Mouse (Mus musculus) gastrocnemius, adult 2 months (tissue): Measurements from ENCODE around the gene Shisa5. TPM values are rescaled to one million over a fixed set of nuclear protein-coding genes. Genes with fewer than 3 reads are reported as not detected.

ENCODE experiments used
- DNase-seq: peaks from one replicate; pipeline ENCODE4 v3.0.0; 2022
- H3K27ac ChIP-seq: fragments of 200-600 bp; 2 replicates; pipeline ENCODE4 v1.8.1; 2022; ENCODE audit warnings: mild to moderate bottlenecking
- H3K4me3 ChIP-seq: fragments of 200-600 bp; 2 replicates; pipeline ENCODE4 v1.8.1; 2022; ENCODE audit warnings: mild to moderate bottlenecking, moderate library complexity
- CTCF ChIP-seq: fragments of 200-600 bp; IDR thresholded peaks from 2 replicates; pipeline ENCODE4 v1.8.1; 2022; ENCODE audit warnings: antibody characterized with exemption, mild to moderate bottlenecking, moderate library complexity
- intact Hi-C: fragments of 180-260 bp; cut with DNase I; formaldehyde crosslinking; loops from one replicate; pipeline ENCODE4 v1.15.1; 2025
- total RNA-seq, 2 experiments: library from RNA; stranded (reverse); gene quantifications; 2 replicates each; pipeline ENCODE4 v1.2.3; 2021

Gene Shisa5
- total RNA-seq, 2 experiments from 2014 or later: 15.9 to 17.0 TPM

- no peak for DNase-seq
- intact Hi-C loops: no loop called here
Measured at GRCm38 (mm10) chr9:109051011-109051501, 12.7 kb downstream of the Shisa5 start.

GRCm38 (mm10) chr9:109051651-109052489 lies 13.5 kb downstream of the Shisa5 start:
- no peak for TF ChIP-seq CTCF
- DNase-seq: no peak
- no peak overlapping the region for H3K4me3 ChIP-seq
- H3K27ac ChIP-seq: no peak overlapping the region
- intact Hi-C loops: no loop called here

More at GRCm38 (mm10) chr9:109051011-109051501, 12.7 kb downstream of the Shisa5 start:
- H3K4me3 ChIP-seq: no peak overlapping the region
- TF ChIP-seq CTCF: no peak
- H3K27ac ChIP-seq: no peak overlapping the region

GRCm38 (mm10) chr9:109052490-109053260 lies 14.3 kb downstream of the Shisa5 start:
- Histone ChIP-seq H3K27ac (no peak overlapping the region), H3K4me3 (no peak overlapping the region)
- no peak for TF ChIP-seq CTCF
- intact Hi-C loops: no loop called here
- DNase-seq: no peak

- intact Hi-C loops: no loop called here
- no peak for TF ChIP-seq CTCF
- H3K4me3 ChIP-seq: no peak overlapping the region
- no peak overlapping the region for H3K27ac ChIP-seq
- DNase-seq: no peak
Measured at GRCm38 (mm10) chr9:109053366-109053765, 15.0 kb downstream of the Shisa5 start.

GRCm38 (mm10) chr9:109053851-109054250 lies 15.5 kb downstream of the Shisa5 start:
- TF ChIP-seq CTCF: no peak
- peak overlapping the region; percentile 82; the same call in 1 of the 2 replicates for H3K27ac ChIP-seq
- no peak for DNase-seq
- no peak overlapping the region for H3K4me3 ChIP-seq
- intact Hi-C loops: no loop called here

GRCm38 (mm10) chr9:109054712-109055111 lies 16.3 kb downstream of the Shisa5 start:
- DNase-seq: peak; percentile 68
- intact Hi-C loops: loop anchor here (5.0 kb wide), 1 partner anchor 117 kb away; the partner anchor contains the start of gene Uqcrc1
- no peak for TF ChIP-seq CTCF
- Histone ChIP-seq H3K4me3 (peak overlapping the region; percentile 62), H3K27ac (peak overlapping the region; percentile 82)

GRCm38 (mm10) chr9:109055271-109056030 lies 17.1 kb downstream of the Shisa5 start:
- intact Hi-C loops: loop anchor here (2.0 to 5.0 kb wide), 2 partner anchors 17 to 118 kb away; partner anchors contain the start of genes Shisa5 and Uqcrc1
- Histone ChIP-seq H3K4me3 (peak overlapping the region; percentile 62), H3K27ac (peak overlapping the region; percentile 82)
- TF ChIP-seq CTCF: no peak
- DNase-seq: no peak

GRCm38 (mm10) chr9:109056081-109056690 lies 17.8 kb downstream of the Shisa5 start:
- TF ChIP-seq CTCF: no peak
- Histone ChIP-seq H3K27ac (peak overlapping the region; percentile 31; the same call in 1 of the 2 replicates), H3K4me3 (peak overlapping the region; percentile 3; the same call in 1 of the 2 replicates)
- intact Hi-C loops: loop anchor here (2.0 to 5.0 kb wide), 2 partner anchors 17 to 119 kb away; partner anchors contain the start of genes Shisa5 and Uqcrc1
- no peak for DNase-seq

- no peak for DNase-seq
- intact Hi-C loops: loop anchor here (2.0 to 5.0 kb wide), 2 partner anchors 18 to 120 kb away; partner anchors contain the start of genes Shisa5 and Uqcrc1
- H3K27ac ChIP-seq: peak overlapping the region; percentile 93; the same call in 1 of the 2 replicates
- no peak for TF ChIP-seq CTCF
- H3K4me3 ChIP-seq: peak overlapping the region; percentile 76
Measured at GRCm38 (mm10) chr9:109056916-109057315, 18.6 kb downstream of the Shisa5 start.

GRCm38 (mm10) chr9:109057543-109057942 lies 19.2 kb downstream of the Shisa5 start:
- intact Hi-C loops: loop anchor here (2.0 to 5.0 kb wide), 2 partner anchors 19 to 120 kb away; partner anchors contain the start of genes Shisa5 and Uqcrc1
- TF ChIP-seq CTCF: no peak
- DNase-seq: no peak

More at GRCm38 (mm10) chr9:109057543-109057942, 19.2 kb downstream of the Shisa5 start:
- H3K4me3 ChIP-seq: peak overlapping the region; percentile 76
- H3K27ac ChIP-seq: peak overlapping the region; percentile 93
